Mouse (Mus musculus) neural tube, embryonic 15.5 days (tissue): ENCODE results near the gene Stx18. TPM values are rescaled to one million over a fixed set of nuclear protein-coding genes. Genes with fewer than 3 reads are reported as not detected.

ENCODE experiments used
- ATAC-seq: fragments of 200-750 bp; cut with Nextera tagmentation; 2 replicates; pipeline ENCODE4 v1.8.0; 2017; ENCODE audit warnings: mild to moderate bottlenecking, moderate TSS enrichment, moderate library complexity; ENCODE audit not compliant: low FRiP score
- H3K27ac ChIP-seq: fragments of 300-500 bp; sonication (generic); replicated peaks from 2 replicates; pipeline ENCODE4 v1.5.1; 2015; ENCODE audit warnings: mild to moderate bottlenecking, inconsistent platforms
- H3K27me3 ChIP-seq: fragments of 300-500 bp; sonication (generic); replicated peaks from 2 replicates; pipeline ENCODE4 v1.6.1; 2015; ENCODE audit warnings: inconsistent platforms
- H3K36me3 ChIP-seq: fragments of 300-500 bp; sonication (generic); 2 replicates; pipeline ENCODE4 v1.6.1; 2015; ENCODE audit warnings: inconsistent platforms
- H3K4me1 ChIP-seq: fragments of 300-500 bp; sonication (generic); 2 replicates; pipeline ENCODE4 v1.6.1; 2015; ENCODE audit warnings: inconsistent platforms
- H3K4me2 ChIP-seq: fragments of 300-500 bp; sonication (generic); 2 replicates; pipeline ENCODE4 v1.6.1; 2015; ENCODE audit warnings: inconsistent platforms, mild to moderate bottlenecking, moderate library complexity
- H3K4me3 ChIP-seq: fragments of 300-500 bp; sonication (generic); replicated peaks from 2 replicates; pipeline ENCODE4 v1.5.1; 2015; ENCODE audit warnings: mild to moderate bottlenecking, inconsistent platforms
- H3K9ac ChIP-seq: fragments of 300-500 bp; sonication (generic); replicated peaks from 2 replicates; pipeline ENCODE4 v1.6.1; 2015; ENCODE audit warnings: mild to moderate bottlenecking, inconsistent platforms
- H3K9me3 ChIP-seq: fragments of 300-500 bp; sonication (generic); replicated peaks from 2 replicates; pipeline ENCODE4 v1.6.1; 2016; ENCODE audit warnings: inconsistent platforms
- WGBS: fragments of 180-500 bp; shearing (Covaris S2); methylation state at CpG from one replicate; pipeline ENCODE4 v1.1.7; 2015; ENCODE audit warnings: mixed read lengths; 5-methylcytosine and 5-hydroxymethylcytosine counted together
- polyA plus RNA-seq: library from polyadenylated mRNA; unstranded; fragments of >200 nt; fragmentation: Nextera tagmentation; extraction: Ambion mirVana; gene quantifications from 2 replicates; pipeline ENCODE4 v1.2.1, GENCODE M21; 2015

Gene Stx18
- polyA plus RNA-seq, 1 experiment from 2014 or later, result 35.0 TPM

DNA sequence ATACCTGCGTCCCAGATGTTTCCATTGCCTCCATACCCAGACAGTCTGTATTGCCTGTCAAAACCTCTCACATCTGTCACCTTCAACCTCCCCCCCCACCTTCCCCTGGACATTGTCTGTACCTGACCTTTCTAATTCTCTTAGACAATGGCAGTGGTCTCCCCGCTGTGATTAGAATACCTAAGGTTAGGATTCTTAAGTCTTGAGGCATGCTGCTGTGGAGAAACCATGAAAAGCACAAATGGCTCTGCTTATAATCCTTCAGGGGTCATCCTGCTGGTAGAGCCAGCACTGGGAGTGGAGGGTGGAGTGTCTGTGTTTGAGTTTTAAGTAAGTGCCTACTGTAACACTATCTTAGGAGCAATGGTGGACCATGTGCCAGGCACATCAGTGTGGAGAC lies 64.4 kb downstream of the Stx18 start:
- no peak for ATAC-seq
- no peak overlapping the region for H3K4me3 ChIP-seq
- H3K27me3 ChIP-seq, result no peaks in the 10 kb centered on the region
- 0 out of 2 replicates have a peak, but pooled peaks cover 3% of the 10 kb centered on the region for H3K36me3 ChIP-seq
- no peak overlapping the region for H3K27ac ChIP-seq
- no peaks in the 10 kb centered on the region for H3K9me3 ChIP-seq
- peaks cover 19% of the 10 kb centered on the region for H3K4me1 ChIP-seq
- 95% methylated on average over 2 of the region's 2 CpGs for WGBS
- no peak overlapping the region for H3K4me2 ChIP-seq
- H3K9ac ChIP-seq, result no peak overlapping the region

DNA sequence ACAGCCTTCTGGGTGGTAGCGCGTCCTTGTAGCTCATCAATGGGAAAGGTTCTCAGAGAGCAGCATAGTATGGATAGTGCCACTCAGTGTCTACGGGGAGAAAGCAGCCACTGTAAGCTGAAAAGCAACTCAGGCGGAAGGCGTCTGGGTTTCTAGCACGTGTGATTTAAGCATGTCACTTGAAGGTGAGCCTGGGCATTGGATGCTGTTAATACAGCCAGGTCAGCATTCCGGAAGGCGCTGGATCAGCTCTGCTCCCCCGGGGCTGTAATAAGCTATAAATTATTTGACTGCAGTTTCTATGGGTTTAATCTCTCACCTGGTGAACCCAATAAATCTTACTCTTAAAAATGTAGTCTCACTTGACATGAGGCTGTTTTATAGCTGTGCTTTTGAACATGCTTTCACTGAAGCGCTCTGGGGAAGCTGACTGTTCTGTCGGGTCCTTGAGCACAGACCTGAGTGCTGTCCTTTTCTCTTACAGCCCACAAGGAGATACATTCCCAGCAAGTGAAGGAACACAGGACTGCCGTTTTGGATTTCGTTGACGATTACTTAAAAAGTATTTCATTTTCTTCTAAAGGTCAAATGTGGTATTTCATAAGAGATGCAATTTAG lies 67.6 kb downstream of the Stx18 start:
- Histone ChIP-seq H3K9me3 (no peaks in the 10 kb centered on the region), H3K4me2 (no peak overlapping the region), H3K36me3 (0 out of 2 replicates have a peak, but pooled peaks cover 14% of the 10 kb centered on the region), H3K27ac (peak overlapping the region; percentile 64), H3K9ac (no peak overlapping the region), H3K4me3 (no peak overlapping the region), H3K27me3 (no peaks in the 10 kb centered on the region), H3K4me1 (peaks cover 18% of the 10 kb centered on the region)
- WGBS, result 62% methylated on average over 14 of the region's 14 CpGs
- ATAC-seq, result peak; percentile 64

DNA sequence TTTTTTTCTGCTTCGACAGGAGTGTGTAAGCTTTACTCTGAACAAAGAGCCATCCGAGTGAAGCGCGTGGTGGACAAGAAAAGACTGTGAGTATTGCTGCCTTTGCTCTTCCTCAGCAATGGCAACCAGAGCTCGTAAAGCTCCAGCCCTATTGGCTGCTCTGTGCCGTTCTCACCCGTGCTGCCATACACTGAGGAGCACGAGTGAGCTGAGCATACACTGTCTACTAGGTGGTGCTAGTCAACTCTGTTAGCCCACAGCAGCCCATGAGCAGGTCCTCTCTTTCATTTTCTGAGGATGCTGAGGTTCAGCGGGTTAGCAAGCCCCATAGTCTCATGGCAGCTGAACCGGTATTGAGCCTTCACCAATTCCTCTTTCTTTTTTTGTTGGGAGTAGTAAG lies 68.3 kb downstream of the Stx18 start:
- H3K4me1 ChIP-seq, result peaks cover 23% of the 10 kb centered on the region
- ATAC-seq, result peak; percentile 36; the same call in 1 of the 2 replicates
- no peaks in the 10 kb centered on the region for H3K9me3 ChIP-seq
- H3K4me3 ChIP-seq, result no peak overlapping the region
- H3K27me3 ChIP-seq, result no peaks in the 10 kb centered on the region
- no peak overlapping the region for H3K9ac ChIP-seq
- H3K4me2 ChIP-seq, result no peak overlapping the region
- H3K36me3 ChIP-seq, result 0 out of 2 replicates have a peak, but pooled peaks cover 14% of the 10 kb centered on the region
- peak overlapping the region; percentile 51; the same call in 1 of the 2 replicates for H3K27ac ChIP-seq
- 66% methylated on average over 10 of the region's 10 CpGs for WGBS

- Histone ChIP-seq H3K4me1 (0 out of 2 replicates have a peak, but pooled peaks cover 6% of the 10 kb centered on the region), H3K36me3 (peaks cover 20% of the 10 kb centered on the region), H3K9me3 (no peaks in the 10 kb centered on the region), H3K27ac (no peak overlapping the region), H3K27me3 (no peaks in the 10 kb centered on the region), H3K9ac (no peak overlapping the region), H3K4me2 (no peak overlapping the region), H3K4me3 (no peak overlapping the region)
- whole genome bisulfite sequencing, result 97% methylated on average over 2 of the region's 2 CpGs
- no peak for ATAC-seq
These were observed 76.0 kb downstream of the Stx18 start for GRCm38 (mm10) chr5:38114526-38114925.

GRCm38 (mm10) chr5:38117056-38117455 lies 78.5 kb downstream of the Stx18 start:
- Histone ChIP-seq H3K9ac (no peak overlapping the region), H3K9me3 (no peaks in the 10 kb centered on the region), H3K36me3 (peaks cover 17% of the 10 kb centered on the region), H3K4me3 (no peak overlapping the region), H3K27me3 (no peaks in the 10 kb centered on the region), H3K27ac (no peak overlapping the region), H3K4me1 (no peaks in the 10 kb centered on the region), H3K4me2 (no peak overlapping the region)
- WGBS, result 93% methylated on average over 1 of the region's 1 CpGs
- no peak for ATAC-seq

DNA sequence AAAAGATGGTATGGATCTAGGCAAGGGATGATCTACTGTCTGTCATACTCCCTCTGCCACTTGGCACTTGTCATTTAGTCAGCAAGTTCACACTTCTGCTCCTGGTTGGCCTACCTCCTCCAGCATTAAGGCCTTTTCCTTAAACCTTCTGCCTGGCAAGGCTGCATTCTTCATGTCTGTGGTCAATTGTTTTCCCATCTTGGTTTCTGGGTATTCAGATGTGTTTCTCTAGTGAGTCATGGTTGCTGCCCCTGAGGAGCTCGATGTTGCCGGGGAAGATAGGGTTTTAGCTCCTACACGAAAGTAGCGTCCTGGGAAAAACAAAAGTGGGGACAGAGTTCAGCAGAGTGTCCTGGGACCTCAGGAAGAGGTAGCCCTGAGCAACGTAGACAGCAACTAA lies 80.7 kb downstream of the Stx18 start:
- H3K4me3 ChIP-seq, result no peak overlapping the region
- no peak overlapping the region for H3K27ac ChIP-seq
- no peaks in the 10 kb centered on the region for H3K4me1 ChIP-seq
- H3K36me3 ChIP-seq, result peaks cover 20% of the 10 kb centered on the region
- H3K4me2 ChIP-seq, result no peak overlapping the region
- no peaks in the 10 kb centered on the region for H3K9me3 ChIP-seq
- 93% methylated on average over 5 of the region's 5 CpGs for WGBS
- no peak for ATAC-seq
- H3K9ac ChIP-seq, result no peak overlapping the region
- H3K27me3 ChIP-seq, result no peaks in the 10 kb centered on the region

DNA sequence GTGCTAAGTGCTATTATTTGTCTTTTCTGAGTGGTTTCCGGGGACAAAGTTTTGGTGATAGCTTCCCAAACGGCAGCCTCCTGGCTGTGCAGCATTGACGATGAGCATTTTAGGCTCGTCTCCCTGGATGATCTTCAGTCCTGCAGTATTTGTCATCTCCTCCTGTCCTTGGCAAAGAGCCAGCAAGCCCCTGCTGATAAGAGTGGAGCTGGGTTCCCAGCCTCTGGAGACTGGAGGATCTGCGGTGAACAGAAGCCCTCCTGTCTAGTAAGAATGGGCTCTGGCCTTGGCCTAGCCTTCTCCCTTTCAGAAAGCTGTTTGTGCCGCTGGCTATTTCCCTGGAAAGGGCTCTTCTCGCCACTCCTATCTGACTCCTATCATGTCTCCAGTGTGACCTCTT lies 83.2 kb downstream of the Stx18 start:
- 76% methylated on average over 7 of the region's 7 CpGs for WGBS
- Histone ChIP-seq H3K27ac (no peak overlapping the region), H3K4me2 (no peak overlapping the region), H3K9me3 (no peaks in the 10 kb centered on the region), H3K36me3 (peaks cover 13% of the 10 kb centered on the region; the same call in 1 of the 2 replicates), H3K4me3 (no peak overlapping the region), H3K9ac (no peak overlapping the region), H3K4me1 (no peaks in the 10 kb centered on the region), H3K27me3 (no peaks in the 10 kb centered on the region)
- ATAC-seq, result no peak

DNA sequence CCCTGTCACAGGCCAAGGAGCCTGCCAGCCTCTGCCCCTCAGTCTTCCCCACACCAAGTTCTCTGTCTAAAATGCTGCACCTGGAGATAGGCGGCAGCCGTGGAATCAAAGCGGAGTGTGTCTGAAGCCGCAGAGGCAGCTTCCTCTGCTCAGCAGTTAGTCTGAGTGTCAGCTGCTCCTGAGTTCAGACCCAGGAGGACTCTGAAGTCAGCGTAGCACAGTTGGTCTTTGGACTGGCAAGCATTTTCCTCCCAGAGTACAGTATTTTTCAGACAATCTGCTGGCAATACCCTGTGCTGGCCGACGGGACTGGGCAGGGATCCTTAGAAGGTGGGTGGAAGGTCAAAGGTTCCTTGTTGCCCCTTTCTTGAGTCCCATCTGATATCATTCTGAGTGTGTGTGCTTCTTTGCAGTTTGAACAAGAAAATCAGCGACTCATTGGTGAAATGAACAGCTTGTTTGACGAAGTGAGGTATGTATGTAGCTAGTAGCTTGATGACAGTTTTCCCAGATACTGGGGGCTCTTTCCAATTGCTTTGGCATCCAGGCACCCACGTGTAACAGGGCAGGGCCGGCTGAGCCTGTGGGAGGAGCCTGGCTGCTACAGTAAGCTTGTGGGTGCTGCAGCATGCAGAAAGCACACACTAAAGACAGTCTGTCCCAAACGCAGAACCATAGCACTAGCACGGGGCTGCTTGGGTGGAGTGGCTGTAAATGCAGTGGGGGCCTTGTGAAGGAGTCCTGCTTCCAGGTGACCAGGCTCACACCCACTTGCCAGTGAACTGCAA lies 88.2 kb downstream of the Stx18 start:
- H3K4me1 ChIP-seq, result no peaks in the 10 kb centered on the region
- no peaks in the 10 kb centered on the region for H3K27me3 ChIP-seq
- no peak overlapping the region for H3K27ac ChIP-seq
- no peak overlapping the region for H3K4me3 ChIP-seq
- 85% methylated on average over 13 of the region's 13 CpGs for WGBS
- H3K4me2 ChIP-seq, result no peak overlapping the region
- peaks cover 16% of the 10 kb centered on the region; the same call in 1 of the 2 replicates for H3K36me3 ChIP-seq
- H3K9ac ChIP-seq, result no peak overlapping the region; the same call in 1 of the 2 replicates
- ATAC-seq, result no peak
- no peaks in the 10 kb centered on the region for H3K9me3 ChIP-seq

DNA sequence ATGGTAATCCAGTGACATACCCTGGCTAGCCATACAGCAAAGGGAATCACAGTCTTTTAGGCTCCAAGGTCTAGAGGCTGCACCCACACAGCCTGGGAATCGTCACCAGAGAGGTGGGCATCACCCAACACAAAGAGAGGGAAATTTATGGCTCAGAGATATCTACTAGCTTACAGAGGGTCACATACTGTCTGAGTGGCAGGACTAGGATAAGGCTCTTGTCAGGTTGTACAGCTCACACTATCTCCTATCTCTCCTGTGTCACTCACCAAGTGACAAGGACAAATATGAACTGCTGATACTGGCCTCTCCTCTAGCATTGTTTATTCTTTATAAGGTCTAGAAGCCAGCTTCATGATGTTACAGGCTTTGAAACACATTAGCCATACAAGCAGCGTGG lies 90.8 kb downstream of the Stx18 start:
- Histone ChIP-seq H3K4me2 (no peak overlapping the region), H3K4me1 (no peaks in the 10 kb centered on the region), H3K27me3 (no peaks in the 10 kb centered on the region), H3K9ac (no peak overlapping the region), H3K4me3 (no peak overlapping the region), H3K27ac (no peak overlapping the region), H3K9me3 (no peaks in the 10 kb centered on the region), H3K36me3 (peaks cover 10% of the 10 kb centered on the region; the same call in 1 of the 2 replicates)
- WGBS, result 92% methylated on average over 2 of the region's 2 CpGs
- no peak for ATAC-seq

DNA sequence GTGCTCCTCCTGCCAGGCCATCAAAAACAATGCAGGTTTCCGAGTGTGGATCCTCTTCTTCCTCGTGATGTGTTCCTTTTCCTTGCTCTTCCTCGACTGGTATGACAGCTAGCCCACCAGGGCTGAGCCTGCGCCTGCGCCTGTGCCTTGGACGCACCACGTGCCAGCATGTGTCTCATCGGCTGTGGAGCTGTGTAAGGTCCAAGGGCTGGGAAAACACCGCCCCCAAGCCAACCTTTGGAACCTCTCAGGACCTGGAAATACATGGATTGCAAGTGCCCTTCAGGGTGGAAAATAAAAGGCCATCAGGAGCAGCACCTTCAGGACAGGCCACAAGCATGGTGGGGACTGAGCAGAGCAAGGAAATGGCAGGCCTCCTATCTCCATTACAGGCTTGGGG lies 97.7 kb downstream of the Stx18 start:
- Histone ChIP-seq H3K27me3 (no peaks in the 10 kb centered on the region), H3K9ac (no peak overlapping the region), H3K36me3 (peaks cover 66% of the 10 kb centered on the region), H3K4me1 (0 out of 2 replicates have a peak, but pooled peaks cover 2% of the 10 kb centered on the region), H3K4me2 (no peak overlapping the region), H3K4me3 (no peak overlapping the region), H3K9me3 (no peaks in the 10 kb centered on the region), H3K27ac (no peak overlapping the region)
- 92% methylated on average over 9 of the region's 9 CpGs for WGBS
- ATAC-seq, result 0 out of 2 replicates have a peak, but pooled peaks have one; percentile 21

DNA sequence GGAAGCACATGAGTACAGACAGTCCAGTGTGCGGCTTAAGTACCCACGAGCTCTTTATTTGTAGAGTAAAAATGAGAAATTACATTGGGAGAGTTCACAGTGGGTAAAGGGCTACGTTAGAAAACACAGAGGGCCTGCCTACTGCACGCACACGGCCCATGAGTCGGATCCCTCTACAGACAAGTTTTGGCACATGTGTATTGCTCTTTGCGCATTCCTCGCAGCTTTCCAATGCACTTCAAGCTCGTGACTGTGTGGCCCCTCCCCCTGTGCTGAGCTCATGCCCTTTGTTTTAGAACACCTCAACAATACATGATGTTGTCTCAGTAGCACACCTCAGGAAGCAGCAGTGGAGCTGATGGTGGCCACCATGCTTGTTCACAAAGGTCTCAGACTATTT lies 98.6 kb downstream of the Stx18 start:
- peaks cover 75% of the 10 kb centered on the region for H3K36me3 ChIP-seq
- no peaks in the 10 kb centered on the region for H3K27me3 ChIP-seq
- no peaks in the 10 kb centered on the region for H3K9me3 ChIP-seq
- 86% methylated on average over 9 of the region's 9 CpGs for WGBS
- H3K4me1 ChIP-seq, result 0 out of 2 replicates have a peak, but pooled peaks cover 2% of the 10 kb centered on the region
- H3K9ac ChIP-seq, result no peak overlapping the region
- H3K27ac ChIP-seq, result no peak overlapping the region
- H3K4me2 ChIP-seq, result no peak overlapping the region
- H3K4me3 ChIP-seq, result no peak overlapping the region
- ATAC-seq, result no peak

DNA sequence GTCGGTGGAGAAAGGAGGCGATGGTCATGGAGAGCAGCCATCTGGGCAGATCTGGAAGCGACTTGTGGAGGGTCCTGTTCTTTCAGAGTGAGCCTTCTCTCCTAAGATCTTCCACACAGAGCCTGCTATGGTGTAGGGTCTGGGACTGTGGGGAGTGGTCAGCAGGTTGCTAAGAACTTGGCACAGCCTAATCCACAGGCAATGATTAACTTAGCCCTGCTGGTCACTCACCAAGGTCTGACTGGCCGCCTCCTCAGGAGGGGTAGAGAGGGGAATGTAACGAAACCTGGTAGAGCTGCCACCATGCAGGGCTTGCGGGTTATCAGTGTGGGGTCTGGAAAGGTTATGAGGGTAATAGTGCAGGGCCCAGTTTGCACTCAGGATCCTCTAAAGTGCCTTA lies 102.4 kb downstream of the Stx18 start:
- Histone ChIP-seq H3K9me3 (no peaks in the 10 kb centered on the region), H3K27ac (no peak overlapping the region), H3K36me3 (peaks cover 93% of the 10 kb centered on the region), H3K4me2 (no peak overlapping the region), H3K9ac (no peak overlapping the region), H3K27me3 (no peaks in the 10 kb centered on the region), H3K4me1 (peaks cover 5% of the 10 kb centered on the region; the same call in 1 of the 2 replicates), H3K4me3 (no peak overlapping the region)
- WGBS, result 81% methylated on average over 6 of the region's 6 CpGs
- ATAC-seq, result no peak
